Mouse (Mus musculus) brown adipose tissue, adult 24 weeks (tissue): ENCODE measurements around the gene Olfr1032. TPM values are rescaled to one million over a fixed set of nuclear protein-coding genes. Genes with fewer than 3 reads are reported as not detected.
A peak's percentile ranks its signal among the peaks of the same experiment; 100 is the strongest.
"Not testable (repeated sequence)": the region's sequence is repeated elsewhere in the genome, so short reads cannot be mapped to it uniquely, and the experiment has no call there.

Source experiments
- H3K27ac ChIP-seq: fragments of 200-500 bp; replicated peaks from 2 replicates; pipeline ENCODE4 v1.5.1; 2012; ENCODE audit warnings: low read depth, mild to moderate bottlenecking, low read length
- H3K4me1 ChIP-seq: fragments of 200-500 bp; 2 replicates; pipeline ENCODE4 v1.6.1; 2012; ENCODE audit warnings: low read length, mixed read lengths; ENCODE audit not compliant: control insufficient read depth, insufficient read depth, insufficient read length
- H3K4me3 ChIP-seq: fragments of 200-500 bp; 2 replicates; pipeline ENCODE4 v1.5.1; 2012; ENCODE audit warnings: low read depth, mild to moderate bottlenecking, low read length, moderate library complexity; ENCODE audit not compliant: insufficient read depth
- polyA plus RNA-seq: library from polyadenylated mRNA; stranded (reverse); fragments of >200 nt; gene quantifications from 2 replicates; pipeline ENCODE4 v1.2.4, GENCODE M21; 2012; ENCODE audit not compliant: missing spikeins, insufficient read depth, insufficient read length

The Olfr1032 gene
- polyA plus RNA-seq = not detected in 2 replicates

DNA sequence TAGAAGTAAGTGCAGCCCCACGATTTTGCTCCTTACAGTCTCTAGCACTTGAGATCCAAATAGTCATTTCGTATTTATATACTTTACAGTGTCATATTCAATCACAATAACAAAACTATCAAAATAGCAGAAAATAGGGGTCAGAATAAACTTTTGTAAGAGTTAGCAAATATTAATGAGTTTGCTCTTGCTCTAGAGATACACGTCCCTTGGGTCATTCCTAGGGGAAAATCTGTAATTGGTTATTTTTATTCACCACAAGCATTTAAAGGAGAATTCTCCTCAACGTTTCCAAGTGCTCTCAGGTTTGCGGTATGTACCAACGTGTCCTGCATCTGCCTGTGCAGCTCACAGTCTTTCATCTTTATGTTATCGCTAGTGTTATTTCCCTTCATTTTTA, at the start of gene Olfr1032:
Gene Olfr1032, plus strand, starts transcription at position 301 of the 400 bp plus-strand sequence.
- Histone ChIP-seq H3K4me1 (no peaks in the 10 kb centered on the region), H3K27ac (no peak within 1 kb of the TSS), H3K4me3 (no peak within 1 kb of the TSS)

DNA sequence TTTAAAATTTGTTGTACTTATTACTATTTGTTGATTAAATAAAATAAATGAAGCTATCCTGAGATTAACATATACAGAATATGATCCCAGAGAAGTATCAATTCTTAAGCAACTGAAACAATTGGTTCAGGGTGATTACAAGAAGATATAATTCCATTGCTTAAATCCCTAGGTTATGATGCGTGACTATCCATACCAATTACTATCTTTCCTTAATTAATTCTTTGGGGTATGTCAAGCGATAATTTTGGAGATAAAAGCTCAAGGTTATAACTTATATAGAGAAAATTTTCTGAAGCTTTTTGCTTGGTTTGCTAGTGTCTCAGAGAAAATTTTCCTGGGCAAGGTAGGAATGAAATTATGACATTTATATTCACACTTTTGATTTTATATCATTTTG, 31.7 kb upstream of the Olfr1032 start, which contains the start of gene Olfr1029:
Gene Olfr1029, plus strand, starts transcription at position 301 of the 400 bp plus-strand sequence.
- Histone ChIP-seq H3K27ac (no peak within 1 kb of the TSS), H3K4me3 (no peak within 1 kb of the TSS), H3K4me1 (no peaks in the 10 kb centered on the region)

DNA sequence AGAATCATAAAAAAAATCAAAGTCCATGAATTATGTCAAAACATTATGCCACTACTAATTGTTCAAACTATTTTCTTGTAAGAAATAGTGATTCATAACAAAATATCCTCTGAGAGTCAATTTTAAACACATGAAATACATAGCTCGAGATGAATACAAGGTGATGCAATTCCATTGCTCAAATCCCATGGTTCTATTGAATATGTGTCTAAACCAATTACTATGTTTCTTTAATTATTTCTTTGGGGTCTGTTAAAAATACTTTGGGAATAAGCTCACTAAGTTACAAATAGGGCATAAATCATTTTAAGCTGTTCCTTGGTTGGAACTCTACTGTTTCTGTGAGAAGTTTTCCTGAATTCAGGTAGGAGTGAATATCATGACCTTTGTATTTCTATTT, 26.4 kb upstream of the Olfr1032 start, which contains the start of gene Olfr1030:
Gene Olfr1030, plus strand, starts transcription at position 301 of the 400 bp plus-strand sequence.
- Histone ChIP-seq H3K4me3 (no peak within 1 kb of the TSS), H3K27ac (no peak within 1 kb of the TSS), H3K4me1 (no peaks in the 10 kb centered on the region)

DNA sequence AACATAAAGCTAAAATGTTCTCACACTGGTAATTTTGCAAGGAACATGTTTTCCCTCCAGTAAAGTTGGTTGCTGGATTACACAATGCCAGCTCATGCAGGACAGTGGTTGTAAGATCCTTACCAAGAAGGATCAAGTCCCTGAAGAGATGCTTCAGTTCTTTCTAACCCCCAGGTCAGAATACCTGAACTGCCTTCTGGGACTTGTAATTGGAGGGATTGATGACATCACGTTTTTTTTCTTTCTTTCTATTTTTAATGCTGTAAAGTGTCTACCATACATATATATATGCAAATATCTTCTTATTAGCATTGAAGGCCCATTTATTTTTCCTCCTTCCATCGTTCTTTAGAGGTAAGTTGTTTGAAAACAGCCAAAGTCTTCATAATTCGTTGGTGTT, 15.3 kb upstream of the Olfr1032 start, which contains the start of gene Olfr1031:
Gene Olfr1031, plus strand, starts transcription at position 301 of the 400 bp plus-strand sequence.
- Histone ChIP-seq H3K27ac (no peak within 1 kb of the TSS), H3K4me3 (no peak within 1 kb of the TSS), H3K4me1 (no peaks in the 10 kb centered on the region)

DNA sequence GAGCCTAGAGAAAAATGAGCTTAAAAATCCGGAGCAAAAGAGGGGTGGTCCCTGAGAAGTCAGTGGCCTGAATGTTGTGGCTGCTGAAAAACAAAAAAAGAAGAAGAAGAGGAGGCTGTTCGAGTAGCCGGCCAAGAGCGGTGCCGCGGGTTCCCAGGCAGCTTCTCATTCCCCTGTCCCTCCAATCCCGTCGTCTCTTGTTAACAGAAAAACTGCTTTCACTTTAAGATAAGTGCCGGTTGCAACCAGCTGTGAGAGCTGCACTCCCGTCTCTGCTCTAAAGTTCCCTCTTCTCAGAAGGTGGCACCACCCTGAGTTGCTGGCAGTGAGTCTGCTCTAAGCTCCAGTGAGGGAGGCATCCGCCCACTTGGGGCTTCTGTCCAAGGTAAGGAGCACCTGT, 15.1 kb downstream of the Olfr1032 start, which contains the start of gene Olfr1033:
Gene Olfr1033, plus strand, starts transcription at position 228 of the 400 bp plus-strand sequence.
- peak within 1 kb of the TSS; percentile 51 for H3K4me3 ChIP-seq
- H3K4me1 ChIP-seq = not testable (repeated sequence)
- peak within 1 kb of the TSS; percentile 37; the same call in 1 of the 2 replicates for H3K27ac ChIP-seq

DNA sequence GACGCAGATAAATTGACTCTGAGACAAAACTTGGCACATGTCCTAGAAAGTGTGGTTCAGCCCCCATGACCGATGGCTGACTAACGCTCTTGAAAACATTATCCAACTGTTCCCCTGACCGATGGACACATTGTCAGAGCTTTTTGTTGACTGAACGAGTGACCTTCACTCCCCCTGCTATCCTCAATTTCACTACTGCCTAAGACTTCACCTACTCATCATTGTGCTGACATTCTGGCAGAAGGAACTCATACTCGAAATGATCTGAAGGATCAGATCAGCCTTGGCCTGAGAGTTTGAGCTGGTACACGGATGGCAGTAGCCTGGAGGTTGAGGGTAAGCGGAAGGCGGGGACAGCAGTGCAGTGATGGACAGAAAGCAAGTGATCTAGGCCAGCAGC, 16.2 kb downstream of the Olfr1032 start:
- not testable (repeated sequence) for H3K4me1 ChIP-seq, H3K4me3 ChIP-seq, H3K27ac ChIP-seq

DNA sequence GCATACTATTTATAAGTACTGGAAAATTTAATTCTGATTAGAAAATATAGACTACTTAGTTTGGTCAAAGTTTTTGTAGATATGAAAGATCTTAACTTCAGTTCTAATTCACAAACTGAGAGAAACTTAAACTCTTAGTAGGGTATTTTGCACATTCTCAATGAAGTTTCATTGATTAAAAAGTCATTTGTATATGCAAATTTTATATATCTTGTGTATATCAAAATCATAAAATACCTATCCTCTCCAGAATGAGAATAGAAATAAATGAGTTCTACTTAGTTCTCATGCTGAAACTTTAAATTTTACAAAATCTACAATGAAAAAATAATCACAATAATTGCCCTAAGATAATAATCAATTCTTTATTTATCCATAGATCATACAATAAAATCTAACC, 40.2 kb downstream of the Olfr1032 start, which contains the start of gene Olfr1034:
Gene Olfr1034, plus strand, starts transcription at position 301 of the 400 bp plus-strand sequence.
- Histone ChIP-seq H3K4me3 (no peak within 1 kb of the TSS), H3K27ac (no peak within 1 kb of the TSS), H3K4me1 (no peaks in the 10 kb centered on the region)

DNA sequence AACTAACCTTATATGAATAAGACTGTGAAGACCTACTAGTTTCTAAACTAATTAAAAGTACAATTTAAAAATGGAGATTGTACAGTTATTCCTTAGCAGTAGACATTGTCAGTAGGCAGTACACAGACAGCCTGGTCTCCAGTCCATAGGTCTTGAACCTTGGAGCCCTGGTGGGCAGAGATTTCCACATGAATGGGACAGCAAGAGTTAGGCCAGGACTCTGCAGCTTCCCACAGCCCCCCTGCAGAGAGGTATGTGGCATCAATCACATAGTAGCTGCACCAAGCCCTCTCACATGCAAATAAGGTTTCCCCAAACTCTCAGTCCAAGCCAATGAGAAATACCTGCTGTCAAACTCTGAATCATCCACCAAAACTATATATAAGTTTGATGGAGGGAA, 45.4 kb downstream of the Olfr1032 start:
- not testable (repeated sequence) for H3K27ac ChIP-seq, H3K4me1 ChIP-seq, H3K4me3 ChIP-seq

Other genes with a start within 250 kb of the Olfr1032 start
- gene Olfr1012, start 242.8 kb upstream of the Olfr1032 start, polyA plus RNA-seq = not detected in 2 replicates
- gene Olfr1013, start 238.4 kb upstream of the Olfr1032 start, polyA plus RNA-seq = not detected in 2 replicates
- not detected in 2 replicates for gene Olfr1014, start 232.8 kb upstream of the Olfr1032 start, polyA plus RNA-seq
- gene Olfr1015, start 223.5 kb upstream of the Olfr1032 start, polyA plus RNA-seq = not detected in 2 replicates
- gene Olfr1016, start 203.0 kb upstream of the Olfr1032 start, polyA plus RNA-seq = not detected in 2 replicates
- gene Olfr1018, start 187.1 kb upstream of the Olfr1032 start, polyA plus RNA-seq = not detected in 2 replicates
- gene Olfr1019, start 160.1 kb upstream of the Olfr1032 start, polyA plus RNA-seq = not detected in 2 replicates
- not detected in 2 replicates for gene Olfr1020, start 158.5 kb upstream of the Olfr1032 start, polyA plus RNA-seq
- not detected in 2 replicates for gene Olfr1022, start 136.9 kb upstream of the Olfr1032 start, polyA plus RNA-seq
- gene Olfr1023, start 119.9 kb upstream of the Olfr1032 start, polyA plus RNA-seq = not detected in 2 replicates
- not detected in 2 replicates for gene Olfr1024, start 100.5 kb upstream of the Olfr1032 start, polyA plus RNA-seq
- gene Olfr1025-ps1, start 90.3 kb upstream of the Olfr1032 start, polyA plus RNA-seq = not detected in 2 replicates
- gene Olfr1026, start 84.0 kb upstream of the Olfr1032 start, polyA plus RNA-seq = not detected in 2 replicates
- not detected in 2 replicates for gene Olfr1028, start 55.1 kb upstream of the Olfr1032 start, polyA plus RNA-seq
- not detected in 2 replicates for gene Olfr1029, start 31.6 kb upstream of the Olfr1032 start, polyA plus RNA-seq
- gene Olfr1030, start 26.3 kb upstream of the Olfr1032 start, polyA plus RNA-seq = not detected in 2 replicates
- not detected in 2 replicates for gene Olfr1031, start 15.2 kb upstream of the Olfr1032 start, polyA plus RNA-seq
- 2.5 TPM in 1 of 2 replicates, not detected in the other for gene Olfr1033, start 15.1 kb downstream of the Olfr1032 start, polyA plus RNA-seq
- gene Olfr1034, start 40.3 kb downstream of the Olfr1032 start, polyA plus RNA-seq = not detected in 2 replicates
- not detected in 2 replicates for gene Olfr1036, start 68.5 kb downstream of the Olfr1032 start, polyA plus RNA-seq
- gene Olfr1037, start 81.8 kb downstream of the Olfr1032 start, polyA plus RNA-seq = not detected in 2 replicates
- not detected in 2 replicates for gene Olfr1039, start 130.4 kb downstream of the Olfr1032 start, polyA plus RNA-seq
- not detected in 2 replicates for gene Olfr1040, start 141.2 kb downstream of the Olfr1032 start, polyA plus RNA-seq
- not detected in 2 replicates for gene Olfr1042, start 156.3 kb downstream of the Olfr1032 start, polyA plus RNA-seq
- not detected in 2 replicates for gene Olfr1043, start 162.0 kb downstream of the Olfr1032 start, polyA plus RNA-seq
- gene Olfr1044, start 172.3 kb downstream of the Olfr1032 start, polyA plus RNA-seq = not detected in 2 replicates
- gene Olfr52, start 180.1 kb downstream of the Olfr1032 start, polyA plus RNA-seq = not detected in 2 replicates
- gene Olfr1045, start 197.5 kb downstream of the Olfr1032 start, polyA plus RNA-seq = not detected in 2 replicates
- gene Olfr1046, start 213.8 kb downstream of the Olfr1032 start, polyA plus RNA-seq = not detected in 2 replicates
- not detected in 2 replicates for gene Olfr1047, start 225.9 kb downstream of the Olfr1032 start, polyA plus RNA-seq
- not detected in 2 replicates for gene Olfr1048, start 234.7 kb downstream of the Olfr1032 start, polyA plus RNA-seq